Mouse (Mus musculus) cortical plate, adult 2 months (tissue): ENCODE results near the gene Nmur1. TPM values are rescaled to one million over a fixed set of nuclear protein-coding genes. Genes with fewer than 3 reads are reported as not detected.

Experiments
- H3K27ac ChIP-seq: fragments of 200-500 bp; 2 replicates; pipeline ENCODE4 v1.5.1; 2012; ENCODE audit warnings: low read length, control low read depth, inconsistent platforms; ENCODE audit not compliant: insufficient read depth
- H3K4me1 ChIP-seq: fragments of 200-500 bp; 2 replicates; pipeline ENCODE4 v1.6.1; 2011; ENCODE audit warnings: low read length; ENCODE audit not compliant: control insufficient read depth, insufficient read depth
- H3K4me3 ChIP-seq: fragments of 200-500 bp; 2 replicates; pipeline ENCODE4 v1.5.1; 2011; ENCODE audit warnings: mild to moderate bottlenecking, low read length, control low read depth; ENCODE audit not compliant: insufficient read depth
- CTCF ChIP-seq: fragments of 200-500 bp; IDR thresholded peaks from 2 replicates; pipeline ENCODE4 v1.5.1; 2011; ENCODE audit warnings: mild to moderate bottlenecking, control low read depth, low read length; ENCODE audit not compliant: insufficient read depth; ENCODE audit errors: extremely low read depth
- POLR2A ChIP-seq: fragments of 200-500 bp; IDR thresholded peaks from 2 replicates; pipeline ENCODE4 v1.6.1; 2011; ENCODE audit warnings: mild to moderate bottlenecking, low read length, control low read depth; ENCODE audit not compliant: insufficient read depth; ENCODE audit errors: extremely low read depth
- polyA plus RNA-seq: library from polyadenylated mRNA; depleted of rRNA; stranded (reverse); fragments of >200 nt; gene quantifications from 2 replicates; pipeline ENCODE4 v1.2.3, GENCODE M21; 2012

The Nmur1 gene
- polyA plus RNA-seq, 1 experiment, result 0.25 TPM

DNA sequence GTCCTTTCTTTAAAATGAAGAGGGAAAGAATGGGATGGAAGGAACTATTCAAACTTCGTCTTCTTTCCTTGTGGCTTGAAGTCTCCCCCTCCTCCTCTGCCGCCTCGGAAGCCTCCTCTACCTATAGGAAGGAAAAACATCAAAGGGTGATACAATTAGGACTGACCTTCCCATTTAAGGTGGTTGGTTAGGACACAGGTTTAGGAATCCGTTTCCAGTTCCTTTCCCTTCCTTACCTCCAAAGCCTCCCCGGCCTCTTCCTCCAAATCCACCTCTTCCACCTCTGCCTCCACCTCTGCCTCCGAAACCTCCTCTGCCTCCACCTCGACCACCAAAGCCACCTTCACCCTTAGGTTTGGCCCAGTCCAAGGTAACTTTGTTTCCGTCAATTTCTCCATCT, 75.5 kb downstream of the Nmur1 start:
- Histone ChIP-seq H3K4me1 (no peaks in the 10 kb centered on the region), H3K4me3 (no peak overlapping the region), H3K27ac (no peak overlapping the region)
- TF ChIP-seq POLR2A (no peak), CTCF (no peak)

DNA sequence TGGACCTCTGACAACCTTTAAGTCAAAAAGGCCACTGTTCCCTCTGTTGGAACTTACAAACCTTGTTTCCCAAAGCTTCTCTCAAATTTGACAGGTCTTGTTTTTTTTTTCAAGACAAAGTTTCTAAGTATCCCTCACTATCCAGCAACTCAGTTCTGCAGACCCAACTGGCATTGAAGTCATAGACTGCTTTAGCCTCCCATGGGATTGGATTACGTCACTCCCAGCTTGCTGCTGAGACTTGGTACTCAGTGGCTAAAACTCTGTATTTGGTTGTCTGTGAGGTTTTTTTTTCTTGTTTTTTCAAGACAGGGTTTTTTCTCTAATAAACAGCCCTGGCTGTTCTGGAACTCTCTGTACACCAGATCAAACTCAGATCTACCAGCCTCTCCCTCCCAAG, 76.3 kb downstream of the Nmur1 start:
- H3K4me3 ChIP-seq, result no peak overlapping the region
- TF ChIP-seq POLR2A (no peak), CTCF (no peak)
- H3K4me1 ChIP-seq, result no peaks in the 10 kb centered on the region
- H3K27ac ChIP-seq, result no peak overlapping the region

DNA sequence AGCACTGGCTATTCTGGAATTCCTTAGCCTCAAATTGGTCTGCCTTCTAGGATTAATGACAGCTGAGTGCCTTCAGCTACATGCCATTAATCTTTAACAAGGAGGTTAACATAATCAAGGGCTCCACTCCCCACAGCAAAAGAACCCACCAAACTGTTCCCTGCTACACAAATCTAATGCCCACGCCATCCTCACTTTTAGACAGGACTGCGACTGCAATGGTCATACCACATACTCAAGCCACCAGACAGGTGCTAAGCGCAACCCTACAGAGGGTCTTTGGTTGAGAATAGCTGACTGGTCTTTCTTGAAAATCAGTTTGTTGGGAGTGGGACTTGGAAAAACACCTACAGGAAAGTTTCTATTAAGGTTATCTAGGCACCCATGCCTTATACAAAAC, 76.8 kb downstream of the Nmur1 start:
- no peaks in the 10 kb centered on the region for H3K4me1 ChIP-seq
- H3K27ac ChIP-seq, result no peak overlapping the region
- TF ChIP-seq CTCF (no peak), POLR2A (no peak)
- H3K4me3 ChIP-seq, result no peak overlapping the region

DNA sequence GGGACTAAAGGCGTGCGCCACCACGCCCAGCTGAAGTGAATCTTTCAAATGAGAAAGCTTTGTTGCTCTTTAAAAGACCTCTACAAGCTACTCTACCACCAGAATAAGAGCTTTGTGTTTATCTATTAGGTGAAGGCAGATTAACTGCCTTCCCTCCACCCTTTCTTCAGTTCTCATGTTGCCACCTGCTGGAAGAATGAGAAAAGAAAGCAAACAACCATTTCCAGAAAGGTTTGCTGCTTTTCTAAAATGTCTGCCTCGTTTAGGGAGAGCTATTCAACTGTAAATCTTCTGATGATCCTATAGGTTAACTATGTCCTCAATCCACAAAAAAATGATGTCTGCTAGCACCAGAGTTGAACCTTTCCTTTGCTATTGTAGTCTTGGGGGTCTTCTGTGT, 77.2 kb downstream of the Nmur1 start:
- TF ChIP-seq POLR2A, result no peak
- no peak for TF ChIP-seq CTCF

DNA sequence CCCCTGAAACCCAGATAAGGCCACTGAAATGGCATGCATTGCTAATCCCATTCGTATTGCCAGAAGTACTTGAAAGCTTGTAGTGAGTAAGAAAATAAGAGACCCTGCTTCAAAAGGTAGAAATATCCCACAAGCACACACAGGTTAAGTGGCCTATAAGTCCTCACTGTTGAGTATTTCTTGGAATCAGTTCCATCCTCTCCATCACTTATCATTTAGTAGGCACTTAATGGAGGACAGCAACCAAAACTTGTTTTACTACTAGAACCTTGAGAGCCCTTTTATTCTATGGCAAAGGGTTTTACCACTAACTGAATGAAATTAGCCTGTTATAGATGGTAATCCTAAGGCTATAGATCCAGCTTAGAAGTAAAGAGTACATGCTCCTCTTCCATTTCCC, 77.9 kb downstream of the Nmur1 start:
- no peak for TF ChIP-seq CTCF
- TF ChIP-seq POLR2A, result no peak
- no peak overlapping the region for H3K27ac ChIP-seq
- no peaks in the 10 kb centered on the region for H3K4me1 ChIP-seq
- H3K4me3 ChIP-seq, result no peak overlapping the region

More for the DNA sequence above, 77.2 kb downstream of the Nmur1 start:
- no peak overlapping the region for H3K4me3 ChIP-seq
- H3K27ac ChIP-seq, result no peak overlapping the region
- no peaks in the 10 kb centered on the region for H3K4me1 ChIP-seq

DNA sequence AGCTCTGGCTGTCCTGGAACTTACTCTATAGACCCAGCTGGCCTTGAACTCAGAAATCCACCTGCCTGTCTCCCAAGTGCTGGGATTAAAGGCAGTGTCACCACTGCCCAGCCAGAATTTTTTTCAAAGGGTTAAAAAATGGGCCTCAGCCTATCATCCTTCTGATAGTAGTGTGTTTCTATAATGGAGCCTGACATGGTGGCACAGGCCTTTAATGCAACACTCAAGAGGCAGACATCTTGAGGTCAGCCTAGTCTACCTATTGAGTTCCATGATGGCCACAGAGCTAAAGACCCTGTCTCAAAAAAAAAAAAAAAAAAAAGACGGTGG, 78.3 kb downstream of the Nmur1 start:
- no peak for TF ChIP-seq CTCF
- no peak for TF ChIP-seq POLR2A
- Histone ChIP-seq H3K4me1 (no peaks in the 10 kb centered on the region), H3K4me3 (no peak overlapping the region), H3K27ac (no peak overlapping the region)

DNA sequence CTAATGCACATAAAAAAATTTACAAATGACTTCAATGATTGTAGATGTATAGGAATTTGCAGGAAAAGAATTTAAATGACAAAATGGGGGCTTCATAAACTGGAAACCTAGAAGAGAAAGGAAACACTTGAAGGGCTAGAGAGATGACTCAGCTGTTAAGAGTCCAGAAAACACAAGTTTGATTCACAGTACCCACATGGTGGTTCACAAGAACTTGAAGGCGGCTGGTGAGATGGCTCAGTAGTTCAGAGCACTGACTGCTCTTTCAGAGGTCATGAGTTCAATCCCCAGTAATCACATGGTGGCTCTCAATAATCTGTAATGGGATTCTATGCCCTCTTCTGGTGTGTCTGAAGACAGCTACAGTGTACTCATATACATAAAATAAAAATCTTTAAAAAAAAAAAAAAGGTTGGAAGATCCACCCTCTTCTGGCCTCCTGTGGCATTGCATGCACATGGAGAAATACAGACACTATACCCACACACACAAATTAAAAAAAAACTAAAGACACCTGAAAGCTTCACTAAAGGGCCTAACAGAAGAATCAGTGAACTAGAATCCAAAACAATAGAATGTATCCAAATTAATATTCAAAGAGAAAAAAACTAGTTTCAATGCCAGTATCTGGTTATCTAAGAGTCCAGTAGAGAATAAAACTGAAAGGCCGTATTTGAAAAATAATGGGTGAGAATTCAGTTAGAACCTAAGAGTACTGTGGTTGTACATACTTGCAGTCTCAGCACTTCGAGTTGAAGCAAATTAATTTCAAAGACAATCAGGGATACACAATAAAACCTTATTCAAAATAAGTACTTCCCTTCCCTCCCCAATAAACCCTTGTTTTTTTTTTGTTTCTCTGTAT, 78.9 kb downstream of the Nmur1 start:
- H3K4me3 ChIP-seq, result no peak overlapping the region
- H3K4me1 ChIP-seq, result no peaks in the 10 kb centered on the region
- TF ChIP-seq CTCF (no peak), POLR2A (no peak)
- no peak overlapping the region for H3K27ac ChIP-seq

DNA sequence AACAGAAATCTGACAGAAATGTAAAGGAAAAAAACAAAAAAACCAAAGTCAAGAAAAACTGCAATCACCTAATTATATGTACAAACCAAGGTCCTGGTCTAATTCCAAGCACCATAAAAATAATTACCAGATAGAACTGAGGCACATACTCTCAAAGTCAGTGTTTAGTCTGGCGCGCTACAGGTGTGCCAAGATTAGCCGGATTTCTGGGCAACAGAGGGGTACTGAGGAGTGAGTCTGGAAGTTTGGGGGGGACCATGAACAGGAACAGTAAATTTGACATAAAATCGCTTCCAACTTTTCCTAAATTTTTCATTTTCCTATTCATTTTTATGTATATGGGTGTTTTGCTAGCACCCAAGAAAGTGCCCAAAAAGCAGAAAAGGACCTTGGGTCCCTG, 80.1 kb downstream of the Nmur1 start:
- TF ChIP-seq CTCF (no peak), POLR2A (no peak)
- Histone ChIP-seq H3K4me3 (no peak overlapping the region), H3K4me1 (no peaks in the 10 kb centered on the region), H3K27ac (no peak overlapping the region)

DNA sequence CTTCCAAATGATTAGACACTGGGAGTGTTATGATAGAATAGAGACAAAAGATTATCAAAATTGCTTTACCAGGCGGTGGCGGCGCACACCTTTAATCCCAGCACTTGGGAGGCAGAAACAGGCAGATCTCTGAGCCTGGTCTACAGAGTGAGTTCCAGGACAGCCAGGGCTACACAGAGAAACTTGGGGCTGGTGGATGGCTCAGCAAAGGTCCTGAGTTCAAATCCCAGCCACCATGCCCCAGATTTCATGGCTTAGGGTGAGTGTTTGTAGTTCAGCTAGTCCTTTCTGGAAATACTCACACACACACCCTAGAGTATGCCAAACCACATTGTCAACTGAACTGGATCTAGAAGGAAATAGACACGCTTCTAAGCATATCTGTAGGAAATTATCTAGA, 81.0 kb downstream of the Nmur1 start:
- no peaks in the 10 kb centered on the region for H3K4me1 ChIP-seq
- TF ChIP-seq CTCF (no peak), POLR2A (no peak)
- H3K4me3 ChIP-seq, result no peak overlapping the region
- H3K27ac ChIP-seq, result no peak overlapping the region

DNA sequence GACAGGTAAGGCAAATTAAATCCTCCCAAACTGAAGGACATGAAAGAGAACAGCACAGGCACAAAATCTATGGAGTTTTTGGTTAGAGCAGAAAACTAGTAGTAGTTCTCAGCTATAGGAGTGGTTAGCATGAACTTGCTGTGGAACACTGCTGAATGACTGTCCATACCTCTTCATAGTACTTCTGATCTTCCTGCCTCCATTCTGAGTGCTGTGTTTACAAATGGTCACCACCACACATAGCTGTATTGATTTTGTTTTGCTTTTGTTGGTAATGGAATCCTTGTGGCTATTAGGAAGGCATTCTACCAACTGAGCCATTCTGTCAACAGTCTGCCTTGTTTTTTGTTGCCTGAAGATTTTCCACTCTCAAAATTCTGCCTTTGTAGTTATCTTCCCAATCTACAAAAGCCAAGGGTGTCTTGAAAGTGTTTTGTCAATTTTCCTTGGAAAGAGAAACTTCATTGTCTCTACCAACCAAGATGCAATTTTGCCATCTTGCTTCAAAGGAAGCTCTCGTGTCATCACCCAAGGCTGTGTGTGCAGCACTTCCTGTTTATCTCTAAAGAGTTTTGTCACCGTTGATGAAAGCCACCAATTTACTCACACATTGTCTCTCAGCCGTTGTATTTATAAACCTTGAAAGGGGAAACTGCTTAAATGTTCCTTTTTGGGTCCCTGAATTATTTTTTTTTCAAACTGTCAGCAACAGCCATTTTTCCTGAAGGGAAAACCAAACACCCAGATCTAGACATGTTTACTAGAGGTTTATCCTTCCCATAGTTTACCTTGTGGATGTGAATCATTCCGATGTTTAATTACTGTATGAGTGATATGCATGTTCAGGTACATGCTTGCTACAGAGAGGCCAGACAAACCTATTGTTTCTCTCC, 81.8 kb downstream of the Nmur1 start:
- Histone ChIP-seq H3K4me3 (no peak overlapping the region), H3K4me1 (no peaks in the 10 kb centered on the region), H3K27ac (no peak overlapping the region)
- TF ChIP-seq POLR2A (no peak), CTCF (no peak)
